Mouse (Mus musculus) cortical plate, adult 2 months (tissue): Measurements from ENCODE around the gene BC147527.
"Not testable (repeated sequence)": the region's sequence is repeated elsewhere in the genome, so short reads cannot be mapped to it uniquely, and the experiment has no call there.

Source experiments
- CTCF ChIP-seq: fragments of 200-500 bp; IDR thresholded peaks from 2 replicates; pipeline ENCODE4 v1.5.1; 2011; ENCODE audit warnings: mild to moderate bottlenecking, control low read depth, low read length; ENCODE audit not compliant: insufficient read depth; ENCODE audit errors: extremely low read depth
- POLR2A ChIP-seq: fragments of 200-500 bp; IDR thresholded peaks from 2 replicates; pipeline ENCODE4 v1.6.1; 2011; ENCODE audit warnings: mild to moderate bottlenecking, low read length, control low read depth; ENCODE audit not compliant: insufficient read depth; ENCODE audit errors: extremely low read depth

DNA sequence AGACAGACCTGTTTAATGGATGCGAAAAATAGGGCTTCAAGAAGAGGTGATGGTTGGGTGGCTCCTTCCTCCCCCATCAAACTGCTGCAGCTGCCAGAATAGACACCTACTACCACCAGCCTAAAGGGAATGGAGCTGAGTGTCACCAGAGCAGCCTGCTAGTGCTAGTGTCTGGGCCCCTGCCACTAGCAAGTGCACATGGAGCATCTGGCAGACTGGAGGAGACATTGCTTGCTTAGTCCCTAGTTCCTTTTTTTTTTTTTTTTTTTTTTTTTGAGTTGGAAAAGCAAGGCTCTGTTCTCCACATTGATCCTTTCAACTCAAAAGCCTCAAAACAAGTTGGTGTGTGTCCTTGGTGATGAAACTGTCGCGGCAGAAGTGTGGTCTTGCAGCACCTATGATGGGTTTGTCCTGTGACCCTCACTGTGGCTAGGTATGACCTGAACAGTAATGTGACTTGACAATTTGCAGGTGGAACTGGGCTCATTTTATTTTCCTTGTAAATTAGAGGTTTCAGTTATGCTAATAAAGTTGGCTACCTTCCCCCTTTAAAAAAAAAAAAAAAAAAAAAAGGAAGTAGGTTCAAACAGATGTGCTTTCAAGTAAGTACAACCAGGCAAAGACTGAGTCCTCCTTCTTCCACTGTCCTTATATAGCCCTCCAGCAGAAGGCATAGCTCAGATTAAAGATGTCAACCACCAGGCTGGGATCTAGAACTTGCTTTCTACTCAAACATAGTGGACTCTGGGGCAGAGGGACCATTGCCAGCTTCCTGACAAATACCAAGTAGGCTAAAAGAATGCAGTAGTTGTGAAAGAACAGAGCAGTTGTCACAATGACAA, 41.2 kb upstream of the BC147527 start:
- not testable (repeated sequence) for TF ChIP-seq CTCF, POLR2A
